Mouse (Mus musculus) layer of hippocampus, adult 9-11 months (tissue): ENCODE data around the gene Gm33543.

ENCODE experiments used
- DNase-seq: peaks from one replicate; pipeline ENCODE4 v3.0.0; 2022

Gm33543 gene

GRCm38 (mm10) chr10:95774856-95775255 is 67.9 kb downstream of the Gm33543 start:
- DNase-seq = no peak

- DNase-seq = no peak
Measured at GRCm38 (mm10) chr10:95774001-95774628, 68.6 kb downstream of the Gm33543 start.
